Mouse (Mus musculus): ENCODE results near the gene Ccsap. TPM values are rescaled to one million over a fixed set of nuclear protein-coding genes. Genes with fewer than 3 reads are reported as not detected.

Ccsap gene
- polyA plus RNA-seq, 1 experiment = 2.3 TPM

DNA sequence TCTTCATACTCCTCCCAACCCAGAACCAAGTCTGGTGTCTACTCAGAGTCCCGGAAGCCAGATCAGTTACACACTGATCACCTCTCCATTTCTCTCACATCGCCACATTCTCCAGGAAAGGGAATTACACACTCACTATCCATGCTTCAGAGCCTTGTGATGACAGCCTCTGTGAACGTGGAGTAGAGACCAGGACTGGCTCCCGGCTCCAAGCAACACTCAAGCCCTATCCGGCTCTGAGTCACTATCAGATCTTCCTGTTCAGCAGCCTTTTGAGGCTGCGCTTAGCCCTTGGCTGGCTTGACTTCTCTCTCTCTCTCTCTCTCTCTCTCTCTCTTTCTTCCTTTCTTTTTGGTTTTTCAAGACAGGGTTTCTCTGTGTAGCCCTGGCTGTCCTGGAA lies 13.4 kb upstream of the Ccsap start:
- Histone ChIP-seq H3K4me2 (ENCODE audit: low read depth) (no peak overlapping the region), H3K79me2 (ENCODE audit: control insufficient read depth, insufficient read depth) (no peaks in the 10 kb centered on the region), H3K36me3 (ENCODE audit: control insufficient read depth, insufficient read depth) (no peaks in the 10 kb centered on the region)

DNA sequence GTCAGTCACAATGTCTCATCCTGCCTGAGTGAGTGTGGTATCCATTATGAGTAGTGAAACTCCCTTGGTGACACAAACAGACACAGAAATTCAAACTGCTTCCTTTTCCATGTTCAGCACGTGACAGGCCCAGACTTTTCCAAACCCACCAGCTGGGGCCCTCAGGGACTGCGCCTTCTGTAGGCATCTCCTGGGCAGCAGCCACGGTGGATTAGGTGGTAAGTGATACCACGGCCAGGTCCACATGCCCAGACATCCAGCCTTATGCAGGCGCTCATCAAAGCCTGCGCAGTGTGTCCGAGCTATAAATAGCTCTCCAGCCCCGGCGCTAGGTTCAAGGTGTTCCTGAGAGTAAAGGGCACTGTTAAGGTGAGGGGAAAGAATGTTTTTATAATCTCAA lies 12.0 kb upstream of the Ccsap start:
- Histone ChIP-seq H3K27me3 (ENCODE audit: control insufficient read depth, insufficient read depth, insufficient read length) (no peaks in the 10 kb centered on the region), H3K4me3 (no peak overlapping the region), H3ac (ENCODE audit: control insufficient read depth, insufficient read length) (no peak overlapping the region), H3K4me2 (ENCODE audit: low read depth) (peak overlapping the region; percentile 35), H3K36me3 (ENCODE audit: control insufficient read depth, insufficient read depth) (no peaks in the 10 kb centered on the region), H3K79me2 (ENCODE audit: control insufficient read depth, insufficient read depth) (no peaks in the 10 kb centered on the region)
- TF ChIP-seq USF1 (IDR thresholded peaks at IDR 0.05; ENCODE audit: low read depth) = peak; percentile 40
- TF ChIP-seq MYOG (IDR thresholded peaks at IDR 0.05; ENCODE audit: control insufficient read depth in 1 of 3, insufficient read depth in 1 of 3, insufficient read length in 2 of 3, low read depth in 2 of 3) = peak in 1 of 3 experiments; percentile 36
- no peak for TF ChIP-seq TCF12 (IDR thresholded peaks at IDR 0.05; ENCODE audit: insufficient read depth, poor library complexity, severe bottlenecking)
- TF ChIP-seq MYOD1 (IDR thresholded peaks at IDR 0.05; ENCODE audit: control insufficient read depth in 1 of 3, insufficient read length in 2 of 3, low read depth in 2 of 3) = peak in 1 of 3 experiments; percentile 34

More for the DNA sequence above, 13.4 kb upstream of the Ccsap start:
- H3K4me3 ChIP-seq = no peak overlapping the region
- no peaks in the 10 kb centered on the region for H3K27me3 ChIP-seq (ENCODE audit: control insufficient read depth, insufficient read depth, insufficient read length)
- H3ac ChIP-seq (ENCODE audit: control insufficient read depth, insufficient read length) = no peak overlapping the region
- no peak for TF ChIP-seq REST (IDR thresholded peaks at IDR 0.05; ENCODE audit: insufficient read depth, insufficient read length)
- no peak for TF ChIP-seq POLR2AphosphoS2 (IDR thresholded peaks at IDR 0.05; ENCODE audit: insufficient read length, low read depth)
- no peak for TF ChIP-seq POLR2A (IDR thresholded peaks at IDR 0.05; ENCODE audit: insufficient read length, low read depth)
- no peak for TF ChIP-seq USF1 (IDR thresholded peaks at IDR 0.05; ENCODE audit: low read depth)
- no peak for TF ChIP-seq MYOG (IDR thresholded peaks at IDR 0.05; ENCODE audit: control insufficient read depth in 1 of 3, insufficient read depth in 1 of 3, insufficient read length in 2 of 3, low read depth in 2 of 3)
- no peak for TF ChIP-seq E2F4 (IDR thresholded peaks at IDR 0.05; ENCODE audit: insufficient read depth)
- no peak for TF ChIP-seq TCF12 (IDR thresholded peaks at IDR 0.05; ENCODE audit: insufficient read depth, poor library complexity, severe bottlenecking)
- TF ChIP-seq SRF (IDR thresholded peaks at IDR 0.05; ENCODE audit: control insufficient read depth, insufficient read length, low read depth) = no peak
- no peak for TF ChIP-seq TCF3 (IDR thresholded peaks at IDR 0.05; ENCODE audit: insufficient read length, low read depth)
- no peak for TF ChIP-seq MYOD1 (IDR thresholded peaks at IDR 0.05; ENCODE audit: control insufficient read depth in 1 of 3, insufficient read length in 2 of 3, low read depth in 2 of 3)
- TF ChIP-seq CEBPB (IDR thresholded peaks at IDR 0.05; ENCODE audit: insufficient read depth, poor library complexity, severe bottlenecking) = no peak
- no peak for TF ChIP-seq MAX (IDR thresholded peaks at IDR 0.05; ENCODE audit: low read depth)

- TF ChIP-seq REST (IDR thresholded peaks at IDR 0.05; ENCODE audit: insufficient read depth, insufficient read length) (no peak), CEBPB (IDR thresholded peaks at IDR 0.05; ENCODE audit: insufficient read depth, poor library complexity, severe bottlenecking) (no peak), TCF3 (IDR thresholded peaks at IDR 0.05; ENCODE audit: insufficient read length, low read depth) (no peak), MAX (IDR thresholded peaks at IDR 0.05; ENCODE audit: low read depth) (no peak), MYOD1 (IDR thresholded peaks at IDR 0.05; ENCODE audit: control insufficient read depth in 1 of 3, insufficient read length in 2 of 3, low read depth in 2 of 3) (no peak), TCF12 (IDR thresholded peaks at IDR 0.05; ENCODE audit: insufficient read depth, poor library complexity, severe bottlenecking) (no peak), USF1 (IDR thresholded peaks at IDR 0.05; ENCODE audit: low read depth) (no peak), POLR2AphosphoS2 (IDR thresholded peaks at IDR 0.05; ENCODE audit: insufficient read length, low read depth) (no peak), POLR2A (IDR thresholded peaks at IDR 0.05; ENCODE audit: insufficient read length, low read depth) (no peak), E2F4 (IDR thresholded peaks at IDR 0.05; ENCODE audit: insufficient read depth) (no peak), SRF (IDR thresholded peaks at IDR 0.05; ENCODE audit: control insufficient read depth, insufficient read length, low read depth) (no peak), MYOG (IDR thresholded peaks at IDR 0.05; ENCODE audit: control insufficient read depth in 1 of 3, insufficient read depth in 1 of 3, insufficient read length in 2 of 3, low read depth in 2 of 3) (no peak)
- Histone ChIP-seq H3K4me2 (ENCODE audit: low read depth) (peak overlapping the region; percentile 55), H3K27me3 (ENCODE audit: control insufficient read depth, insufficient read depth, insufficient read length) (peaks cover 6% of the 10 kb centered on the region), H3ac (ENCODE audit: control insufficient read depth, insufficient read length) (no peak overlapping the region), H3K4me3 (no peak overlapping the region), H3K79me2 (ENCODE audit: control insufficient read depth, insufficient read depth) (no peaks in the 10 kb centered on the region), H3K36me3 (ENCODE audit: control insufficient read depth, insufficient read depth) (no peaks in the 10 kb centered on the region)
Measured at GRCm38 (mm10) chr8:123866971-123867370, 7.0 kb upstream of the Ccsap start.

DNA sequence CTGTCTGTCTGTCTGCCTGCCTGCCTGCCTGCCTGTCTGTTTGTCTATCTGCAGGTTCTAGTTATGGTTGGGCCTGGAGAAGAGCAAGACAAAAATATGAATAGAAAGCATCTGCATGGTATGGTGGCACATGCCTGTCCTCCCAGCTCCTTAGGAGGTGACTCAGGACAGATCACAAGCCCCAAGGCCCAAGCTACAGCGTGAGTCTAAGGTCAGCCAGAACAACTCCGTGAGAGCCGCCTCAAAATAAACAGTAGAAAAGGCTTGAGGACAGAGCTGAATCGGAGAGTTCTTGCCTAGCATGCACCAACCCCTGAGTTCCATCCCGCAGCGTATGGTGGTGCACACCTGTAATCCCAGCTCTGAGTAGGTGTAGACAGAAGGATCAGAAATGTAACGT lies 5.8 kb upstream of the Ccsap start:
- no peak overlapping the region for H3K4me3 ChIP-seq
- no peak overlapping the region for H3K4me2 ChIP-seq (ENCODE audit: low read depth)
- H3K79me2 ChIP-seq (ENCODE audit: control insufficient read depth, insufficient read depth) = no peaks in the 10 kb centered on the region
- peaks cover 6% of the 10 kb centered on the region for H3K27me3 ChIP-seq (ENCODE audit: control insufficient read depth, insufficient read depth, insufficient read length)
- TF ChIP-seq REST (IDR thresholded peaks at IDR 0.05; ENCODE audit: insufficient read depth, insufficient read length) (no peak), POLR2A (IDR thresholded peaks at IDR 0.05; ENCODE audit: insufficient read length, low read depth) (no peak), MAX (IDR thresholded peaks at IDR 0.05; ENCODE audit: low read depth) (no peak), E2F4 (IDR thresholded peaks at IDR 0.05; ENCODE audit: insufficient read depth) (no peak), USF1 (IDR thresholded peaks at IDR 0.05; ENCODE audit: low read depth) (no peak), TCF12 (IDR thresholded peaks at IDR 0.05; ENCODE audit: insufficient read depth, poor library complexity, severe bottlenecking) (no peak), MYOG (IDR thresholded peaks at IDR 0.05; ENCODE audit: control insufficient read depth in 1 of 3, insufficient read depth in 1 of 3, insufficient read length in 2 of 3, low read depth in 2 of 3) (no peak), POLR2AphosphoS2 (IDR thresholded peaks at IDR 0.05; ENCODE audit: insufficient read length, low read depth) (no peak), MYOD1 (IDR thresholded peaks at IDR 0.05; ENCODE audit: control insufficient read depth in 1 of 3, insufficient read length in 2 of 3, low read depth in 2 of 3) (no peak), SRF (IDR thresholded peaks at IDR 0.05; ENCODE audit: control insufficient read depth, insufficient read length, low read depth) (no peak)
- no peaks in the 10 kb centered on the region for H3K36me3 ChIP-seq (ENCODE audit: control insufficient read depth, insufficient read depth)
- no peak overlapping the region for H3ac ChIP-seq (ENCODE audit: control insufficient read depth, insufficient read length)

- Histone ChIP-seq H3K4me2 (ENCODE audit: low read depth) (peak overlapping the region; percentile 80), H3K27me3 (ENCODE audit: control insufficient read depth, insufficient read depth, insufficient read length) (peaks cover 6% of the 10 kb centered on the region), H3K4me3 (peak overlapping the region; percentile 71)
Measured at GRCm38 (mm10) chr8:123860386-123860785, 377 bp upstream of the Ccsap start.

More at GRCm38 (mm10) chr8:123860386-123860785, 377 bp upstream of the Ccsap start:
- H3K36me3 ChIP-seq (ENCODE audit: control insufficient read depth, insufficient read depth) = no peaks in the 10 kb centered on the region
- H3ac ChIP-seq (ENCODE audit: control insufficient read depth, insufficient read length) = no peak overlapping the region
- TF ChIP-seq POLR2AphosphoS2 (IDR thresholded peaks at IDR 0.05; ENCODE audit: insufficient read length, low read depth) (no peak), USF1 (IDR thresholded peaks at IDR 0.05; ENCODE audit: low read depth) (no peak), MAX (IDR thresholded peaks at IDR 0.05; ENCODE audit: low read depth) (no peak), MYOD1 (IDR thresholded peaks at IDR 0.05; ENCODE audit: control insufficient read depth in 1 of 3, insufficient read length in 2 of 3, low read depth in 2 of 3) (no peak), SRF (IDR thresholded peaks at IDR 0.05; ENCODE audit: control insufficient read depth, insufficient read length, low read depth) (no peak), TCF12 (IDR thresholded peaks at IDR 0.05; ENCODE audit: insufficient read depth, poor library complexity, severe bottlenecking) (no peak), TCF3 (IDR thresholded peaks at IDR 0.05; ENCODE audit: insufficient read length, low read depth) (no peak), E2F4 (IDR thresholded peaks at IDR 0.05; ENCODE audit: insufficient read depth) (no peak), REST (IDR thresholded peaks at IDR 0.05; ENCODE audit: insufficient read depth, insufficient read length) (no peak)
- no peaks in the 10 kb centered on the region for H3K79me2 ChIP-seq (ENCODE audit: control insufficient read depth, insufficient read depth)

Data from myocyte (in vitro differentiated cells).